Mouse (Mus musculus) lung, embryonic 14.5 days (tissue): ENCODE data around the gene Foxb2. TPM values are rescaled to one million over a fixed set of nuclear protein-coding genes. Genes with fewer than 3 reads are reported as not detected.
"Not testable (repeated sequence)": the region's sequence is repeated elsewhere in the genome, so short reads cannot be mapped to it uniquely, and the experiment has no call there.

Experiments used
- ATAC-seq: fragments of 200-750 bp; cut with Nextera tagmentation; 2 replicates; pipeline ENCODE4 v1.8.0; 2017; ENCODE audit warnings: mild to moderate bottlenecking, moderate TSS enrichment, moderate library complexity; ENCODE audit not compliant: insufficient read depth
- DNase-seq: peaks from one replicate; pipeline ENCODE4 v3.0.0-alpha.2; 2015
- H3K27ac ChIP-seq: fragments of 300-500 bp; sonication (generic); 2 replicates; pipeline ENCODE4 v1.5.1; 2014; ENCODE audit warnings: low read depth, mild to moderate bottlenecking, moderate library complexity
- H3K27me3 ChIP-seq: fragments of 300-500 bp; sonication (generic); 2 replicates; pipeline ENCODE4 v1.6.1; 2014; ENCODE audit warnings: low read length, control low read depth; ENCODE audit not compliant: insufficient read depth
- H3K36me3 ChIP-seq: fragments of 300-500 bp; sonication (generic); 2 replicates; pipeline ENCODE4 v1.6.1; 2014; ENCODE audit warnings: control low read depth; ENCODE audit not compliant: insufficient read depth
- H3K4me1 ChIP-seq: fragments of 300-500 bp; sonication (generic); 2 replicates; pipeline ENCODE4 v1.6.1; 2014; ENCODE audit warnings: antibody characterized with exemption, control low read depth; ENCODE audit not compliant: insufficient read depth
- H3K4me2 ChIP-seq: fragments of 300-500 bp; sonication (generic); 2 replicates; pipeline ENCODE4 v1.6.1; 2014; ENCODE audit warnings: mild to moderate bottlenecking
- H3K4me3 ChIP-seq: fragments of 300-500 bp; sonication (generic); 2 replicates; pipeline ENCODE4 v1.5.1; 2014; ENCODE audit warnings: low read depth, low read length
- H3K9ac ChIP-seq: fragments of 300-500 bp; sonication (generic); 2 replicates; pipeline ENCODE4 v1.6.1; 2014
- H3K9me3 ChIP-seq: fragments of 300-500 bp; sonication (generic); 2 replicates; pipeline ENCODE4 v1.6.1; 2016; ENCODE audit warnings: low read depth, low read length, control low read depth
- CTCF ChIP-seq: IDR thresholded peaks from 2 replicates; pipeline ENCODE4 v1.5.1; 2016; ENCODE audit warnings: antibody characterized with exemption, low read depth
- WGBS: fragments of 180-500 bp; shearing (Covaris S2); extraction: QIAGEN DNeasy Blood & Tissue Kit; methylation state at CpG from one replicate; pipeline ENCODE4 v1.1.7; 2014; 5-methylcytosine and 5-hydroxymethylcytosine counted together
- polyA plus RNA-seq: library from polyadenylated mRNA; unstranded; fragments of >200 nt; fragmentation: Nextera tagmentation; extraction: Ambion mirVana; gene quantifications from 2 replicates; pipeline ENCODE4 v1.2.1, GENCODE M21; 2014

Foxb2 gene
- polyA plus RNA-seq, 1 experiment from 2014 or later, result not detected

- TF ChIP-seq CTCF, result no peak
- Histone ChIP-seq H3K27ac (no peak overlapping the region), H3K4me3 (no peak overlapping the region), H3K4me2 (no peak overlapping the region), H3K9me3 (no peaks in the 10 kb centered on the region), H3K9ac (no peak overlapping the region), H3K27me3 (peaks cover 6% of the 10 kb centered on the region; the same call in 1 of the 2 replicates), H3K4me1 (no peaks in the 10 kb centered on the region), H3K36me3 (no peaks in the 10 kb centered on the region)
- 43% methylated on average over 4 of the region's 4 CpGs for WGBS
- ATAC-seq, result no peak
- no peak for DNase-seq
These were observed 15.0 kb downstream of the Foxb2 start for GRCm38 (mm10) chr19:16858646-16859045.

GRCm38 (mm10) chr19:16856752-16857151, 16.9 kb downstream of the Foxb2 start:
- WGBS, result 54% methylated on average over 5 of the region's 5 CpGs
- Histone ChIP-seq H3K4me2 (no peak overlapping the region), H3K27me3 (no peaks in the 10 kb centered on the region), H3K27ac (no peak overlapping the region), H3K4me1 (no peaks in the 10 kb centered on the region), H3K9ac (no peak overlapping the region), H3K4me3 (no peak overlapping the region), H3K9me3 (no peaks in the 10 kb centered on the region), H3K36me3 (no peaks in the 10 kb centered on the region)
- ATAC-seq (no peak), DNase-seq (no peak)
- TF ChIP-seq CTCF, result no peak

- not testable (repeated sequence) for H3K27me3 ChIP-seq, DNase-seq, H3K9me3 ChIP-seq, H3K4me1 ChIP-seq, H3K9ac ChIP-seq, ATAC-seq, H3K27ac ChIP-seq, H3K4me2 ChIP-seq, H3K36me3 ChIP-seq, H3K4me3 ChIP-seq
- WGBS, result 91% methylated on average over 2 of the region's 2 CpGs
These were observed 29.5 kb downstream of the Foxb2 start for GRCm38 (mm10) chr19:16844091-16844490.

- H3K4me1 ChIP-seq, result no peaks in the 10 kb centered on the region
- 44% methylated on average over 9 of the region's 9 CpGs for WGBS
- TF ChIP-seq CTCF, result no peak
- no peak overlapping the region for H3K9ac ChIP-seq
- no peaks in the 10 kb centered on the region for H3K9me3 ChIP-seq
- no peak for ATAC-seq
- no peak for DNase-seq
- H3K4me2 ChIP-seq, result no peak overlapping the region
- H3K27me3 ChIP-seq, result no peaks in the 10 kb centered on the region
- no peak overlapping the region for H3K27ac ChIP-seq
- H3K4me3 ChIP-seq, result no peak overlapping the region
- no peaks in the 10 kb centered on the region for H3K36me3 ChIP-seq
These were observed 31.9 kb downstream of the Foxb2 start for GRCm38 (mm10) chr19:16841516-16842249.

- no peaks in the 10 kb centered on the region for H3K4me1 ChIP-seq
- H3K9me3 ChIP-seq, result no peaks in the 10 kb centered on the region
- H3K27me3 ChIP-seq, result no peaks in the 10 kb centered on the region
- WGBS, result 88% methylated on average over 8 of the region's 8 CpGs
- H3K27ac ChIP-seq, result no peak overlapping the region
- H3K36me3 ChIP-seq, result no peaks in the 10 kb centered on the region
- no peak for TF ChIP-seq CTCF
- H3K4me3 ChIP-seq, result no peak overlapping the region
- no peak overlapping the region for H3K4me2 ChIP-seq
- H3K9ac ChIP-seq, result no peak overlapping the region
- ATAC-seq (no peak), DNase-seq (no peak)
These were observed 32.6 kb downstream of the Foxb2 start for GRCm38 (mm10) chr19:16841001-16841400.

- WGBS, result 79% methylated on average over 5 of the region's 5 CpGs
These were observed 45.9 kb downstream of the Foxb2 start for GRCm38 (mm10) chr19:16827657-16828056.

GRCm38 (mm10) chr19:16825228-16825627, 48.4 kb downstream of the Foxb2 start:
- no peak overlapping the region for H3K4me2 ChIP-seq
- no peak for DNase-seq
- TF ChIP-seq CTCF, result no peak
- ATAC-seq, result no peak
- H3K27ac ChIP-seq, result no peak overlapping the region
- H3K27me3 ChIP-seq, result no peaks in the 10 kb centered on the region
- no peak overlapping the region for H3K9ac ChIP-seq
- no peak overlapping the region for H3K4me3 ChIP-seq
- H3K36me3 ChIP-seq, result no peaks in the 10 kb centered on the region
- no peaks in the 10 kb centered on the region for H3K9me3 ChIP-seq
- H3K4me1 ChIP-seq, result no peaks in the 10 kb centered on the region
- 43% methylated on average over 5 of the region's 5 CpGs for WGBS

More at GRCm38 (mm10) chr19:16827657-16828056, 45.9 kb downstream of the Foxb2 start:
- no peak for ATAC-seq
- no peak for DNase-seq
- Histone ChIP-seq H3K9me3 (no peaks in the 10 kb centered on the region), H3K27me3 (no peaks in the 10 kb centered on the region), H3K4me3 (no peak overlapping the region), H3K36me3 (no peaks in the 10 kb centered on the region), H3K4me2 (no peak overlapping the region), H3K9ac (no peak overlapping the region), H3K4me1 (no peaks in the 10 kb centered on the region), H3K27ac (no peak overlapping the region)
- no peak for TF ChIP-seq CTCF

Other genes with a start within 250 kb of the Foxb2 start
- 12.0 and 12.2 TPM in 2 replicates for gene Vps13a, start 92.9 kb downstream of the Foxb2 start, polyA plus RNA-seq
- gene Prune2, start 82.3 kb upstream of the Foxb2 start, polyA plus RNA-seq, result 1.4 and 1.9 TPM in 2 replicates